Mouse (Mus musculus) bone marrow macrophage, adult 2 months (primary cell): ENCODE data around the gene Npr1.

ENCODE experiments used
- CTCF ChIP-seq: IDR thresholded peaks from 2 replicates; pipeline ENCODE4 v1.5.1; 2012; ENCODE audit warnings: low read depth, mild to moderate bottlenecking, low read length, moderate library complexity
- POLR2A ChIP-seq: IDR thresholded peaks from 2 replicates; pipeline ENCODE4 v1.6.1; 2012; ENCODE audit warnings: mild to moderate bottlenecking, low read depth, low read length, borderline replicate concordance

DNA sequence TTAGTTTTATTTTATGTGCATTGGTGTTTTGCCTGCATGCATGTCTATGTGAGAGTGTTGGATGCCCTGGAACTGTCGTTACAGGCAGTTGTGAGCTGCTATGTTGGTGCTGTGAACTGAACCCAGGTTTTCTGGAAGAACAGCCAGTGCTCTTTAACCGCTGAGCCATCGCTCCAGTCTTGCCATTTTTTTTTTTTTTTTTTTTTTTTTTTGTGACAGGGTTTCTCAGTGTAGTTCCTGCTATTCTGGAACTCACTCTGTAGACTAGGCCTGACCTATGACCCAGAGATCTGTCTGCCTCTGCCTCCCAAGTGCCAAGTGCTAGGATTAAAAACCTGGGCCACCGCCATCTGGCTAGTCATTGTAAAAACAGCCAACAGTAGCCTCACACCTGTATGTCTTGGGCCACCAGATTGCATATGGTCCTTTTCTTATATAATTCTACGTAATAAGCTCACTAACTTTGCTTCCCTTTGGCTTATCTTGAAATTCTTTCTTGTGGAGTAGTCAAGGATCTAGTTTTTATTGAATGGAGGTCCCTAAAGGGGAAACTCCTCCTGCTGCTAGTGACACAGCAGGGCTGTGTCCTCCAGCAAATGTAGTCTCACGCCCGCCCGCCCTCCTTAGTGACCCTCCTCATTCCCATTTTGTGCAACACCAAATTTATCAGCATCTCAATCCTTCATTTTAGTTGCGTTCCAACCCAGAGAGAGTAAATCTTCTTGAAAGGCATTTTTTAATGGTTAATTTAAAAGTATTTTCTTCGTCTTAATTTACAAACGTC is 20.1 kb downstream of the Npr1 start:
- no peak for TF ChIP-seq POLR2A
- no peak for TF ChIP-seq CTCF
